Mouse (Mus musculus): ENCODE measurements around the gene Sv2a.

DNA sequence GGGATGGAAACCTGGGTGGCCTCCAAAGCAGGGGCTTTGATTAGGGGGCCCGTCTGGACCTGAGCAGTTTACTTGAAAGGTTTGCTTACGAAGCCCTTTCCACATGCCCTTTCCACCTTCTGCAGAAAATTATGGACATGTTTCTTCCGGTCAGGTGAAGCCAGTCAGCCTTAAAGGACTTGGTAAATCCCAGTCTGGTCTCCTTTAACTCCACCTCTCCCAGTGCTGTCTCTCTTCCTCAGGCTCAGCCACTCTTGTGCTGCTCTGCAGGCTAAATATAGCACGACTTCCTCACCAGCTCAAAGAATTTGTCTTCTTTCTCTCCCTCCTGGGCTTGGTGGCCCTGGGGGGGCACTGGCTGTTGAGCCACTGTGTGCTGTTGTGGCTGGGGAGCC is 1.4 kb downstream of the Sv2a start:
- TF ChIP-seq ZNF384 (IDR thresholded peaks at IDR 0.05; ENCODE audit: low read depth, low read length) = no peak
- TF ChIP-seq MAFK (IDR thresholded peaks at IDR 0.05; ENCODE audit: insufficient read depth, low read depth, low read length) = no peak
- no peak for TF ChIP-seq ZC3H11A (IDR thresholded peaks at IDR 0.05; ENCODE audit: borderline replicate concordance, low read depth, low read length)

All from ES-E14 (cell line).